Mouse (Mus musculus) lung, postnatal 36 days (tissue): ENCODE measurements around the gene Arhgef2.

ENCODE experiments used
- DNase-seq: peaks from one replicate; pipeline ENCODE4 v3.0.0; 2022; ENCODE audit warnings: mixed read lengths

Arhgef2 gene

GRCm38 (mm10) chr3:88646426-88646995 is 40.7 kb downstream of the Arhgef2 start:
- DNase-seq: no peak

- DNase-seq: no peak
Measured at GRCm38 (mm10) chr3:88647076-88647475, 41.3 kb downstream of the Arhgef2 start.

GRCm38 (mm10) chr3:88647779-88648413 is 42.1 kb downstream of the Arhgef2 start:
- no peak for DNase-seq

GRCm38 (mm10) chr3:88648452-88649168 is 42.8 kb downstream of the Arhgef2 start:
- DNase-seq: no peak

GRCm38 (mm10) chr3:88649186-88649585 is 43.4 kb downstream of the Arhgef2 start:
- DNase-seq: no peak

GRCm38 (mm10) chr3:88649967-88650366 is 44.2 kb downstream of the Arhgef2 start:
- DNase-seq: no peak

- no peak for DNase-seq
Measured at GRCm38 (mm10) chr3:88650713-88651504, 45.1 kb downstream of the Arhgef2 start.

- no peak for DNase-seq
Measured at GRCm38 (mm10) chr3:88651669-88652618, 46.2 kb downstream of the Arhgef2 start.

- peak; percentile 76 for DNase-seq
Measured at GRCm38 (mm10) chr3:88652846-88653515, 47.2 kb downstream of the Arhgef2 start, which contains the start of gene Rxfp4. Gene Rxfp4, minus strand, starts transcription at chr3:88653142.

GRCm38 (mm10) chr3:88653516-88654370 is 48.0 kb downstream of the Arhgef2 start:
- DNase-seq: no peak

- DNase-seq: peak; percentile 77
Measured at GRCm38 (mm10) chr3:88654621-88655020, 48.9 kb downstream of the Arhgef2 start.

- no peak for DNase-seq
Measured at GRCm38 (mm10) chr3:88655619-88656018, 49.9 kb downstream of the Arhgef2 start.

GRCm38 (mm10) chr3:88658441-88659127 is 52.8 kb downstream of the Arhgef2 start:
- DNase-seq: no peak

GRCm38 (mm10) chr3:88659798-88660197 is 54.0 kb downstream of the Arhgef2 start:
- no peak for DNase-seq

GRCm38 (mm10) chr3:88664095-88664494 is 58.3 kb downstream of the Arhgef2 start:
- peak; percentile 46 for DNase-seq

GRCm38 (mm10) chr3:88677399-88677798 is 71.6 kb downstream of the Arhgef2 start:
- DNase-seq: peak; percentile 89

- DNase-seq: no peak
Measured at GRCm38 (mm10) chr3:88683814-88684213, 78.0 kb downstream of the Arhgef2 start.

- DNase-seq: no peak
Measured at GRCm38 (mm10) chr3:88684236-88684979, 78.6 kb downstream of the Arhgef2 start.
